Mouse (Mus musculus): ENCODE results near the gene Armh3. TPM values are rescaled to one million over a fixed set of nuclear protein-coding genes. Genes with fewer than 3 reads are reported as not detected.
A peak's percentile ranks its signal among the peaks of the same experiment; 100 is the strongest.

Armh3 gene
- total and polyA plus RNA-seq, 2 experiments from 2014 or later: 16.5 to 17.5 TPM

GRCm38 (mm10) chr19:45988238-45988637, 10.1 kb downstream of the Armh3 start:
- H3K9ac ChIP-seq (replicated peaks; ENCODE audit: low read length): no peak overlapping the region
- ATAC-seq: no peak
- no peaks in the 10 kb centered on the region for H3K4me1 ChIP-seq (ENCODE audit: insufficient read depth, low read length)
- no peaks in the 10 kb centered on the region for H3K27me3 ChIP-seq (ENCODE audit: insufficient read depth, low read length)
- DNase-seq (ENCODE audit: low spot score): no peak
- H3K4me2 ChIP-seq (ENCODE audit: low read depth, low read length): no peak overlapping the region
- H3K9me3 ChIP-seq (ENCODE audit: low read length): no peaks in the 10 kb centered on the region
- no peak overlapping the region for H3K4me3 ChIP-seq (ENCODE audit: low read length)
- TF ChIP-seq CTCF (IDR thresholded peaks at IDR 0.05; ENCODE audit: low read depth): no peak
- no peaks in the 10 kb centered on the region for H3K36me3 ChIP-seq (ENCODE audit: insufficient read depth, low read length)
- 98% methylated on average over 3 of the region's 3 CpGs for WGBS
- H3K27ac ChIP-seq: no peak overlapping the region

DNA sequence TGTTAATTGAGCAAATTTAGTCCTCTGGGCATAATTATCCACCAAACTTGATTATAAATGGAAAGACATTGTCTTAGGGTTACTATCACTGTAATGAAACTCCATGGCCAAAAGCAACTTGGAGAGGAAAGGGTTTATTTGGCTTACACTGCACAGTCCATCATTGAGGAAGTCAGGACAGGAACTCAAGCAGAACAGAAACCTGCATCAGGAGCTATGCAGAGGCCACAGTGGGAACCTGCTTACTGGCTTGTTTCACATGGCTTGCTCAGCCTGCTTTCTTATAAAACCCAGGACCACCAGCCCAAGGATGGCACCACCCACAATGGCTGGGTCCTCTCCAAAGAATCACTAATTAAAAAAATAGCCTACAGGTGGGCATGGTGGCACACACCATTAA, 13.9 kb downstream of the Armh3 start:
- no peaks in the 10 kb centered on the region for H3K36me3 ChIP-seq (ENCODE audit: insufficient read depth, low read length)

DNA sequence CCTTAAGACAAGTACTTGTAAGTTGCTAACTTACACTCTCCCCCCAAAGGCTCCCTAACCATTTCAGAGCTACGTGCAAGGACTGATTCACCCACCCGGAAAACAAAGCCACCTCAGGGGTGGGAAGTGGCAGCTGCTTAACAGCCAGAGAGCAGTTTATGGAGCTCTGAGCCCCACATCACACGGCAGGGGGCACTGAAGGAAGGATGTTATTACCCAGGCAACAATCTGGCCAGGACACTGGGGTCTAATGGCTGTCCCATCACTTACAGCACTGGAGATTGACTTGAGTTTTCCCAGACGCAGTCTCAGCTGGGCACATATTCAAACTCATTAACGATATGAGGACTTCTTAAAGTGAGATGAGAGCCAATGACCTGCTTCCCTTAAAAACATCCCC, 37.5 kb downstream of the Armh3 start:
- DNase-seq (ENCODE audit: low spot score): peak; percentile 49
- H3K9me3 ChIP-seq (ENCODE audit: low read length): no peaks in the 10 kb centered on the region
- no peak for ATAC-seq

More for the DNA sequence above, 13.9 kb downstream of the Armh3 start:
- H3K9ac ChIP-seq (replicated peaks; ENCODE audit: low read length): no peak overlapping the region
- no peak for TF ChIP-seq CTCF (IDR thresholded peaks at IDR 0.05; ENCODE audit: low read depth)
- H3K9me3 ChIP-seq (ENCODE audit: low read length): no peaks in the 10 kb centered on the region
- H3K27me3 ChIP-seq (ENCODE audit: insufficient read depth, low read length): no peaks in the 10 kb centered on the region
- no peak overlapping the region for H3K4me3 ChIP-seq (ENCODE audit: low read length)
- H3K4me1 ChIP-seq (ENCODE audit: insufficient read depth, low read length): no peaks in the 10 kb centered on the region
- no peak for DNase-seq (ENCODE audit: low spot score)
- no peak overlapping the region for H3K27ac ChIP-seq
- no peak for ATAC-seq
- H3K4me2 ChIP-seq (ENCODE audit: low read depth, low read length): no peak overlapping the region

GRCm38 (mm10) chr19:45956736-45957135, 41.6 kb downstream of the Armh3 start:
- 92% methylated on average over 7 of the region's 7 CpGs for WGBS

More for the DNA sequence above, 37.5 kb downstream of the Armh3 start:
- Histone ChIP-seq H3K27ac (no peak overlapping the region), H3K4me1 (ENCODE audit: insufficient read depth, low read length) (no peaks in the 10 kb centered on the region), H3K9ac (replicated peaks; ENCODE audit: low read length) (no peak overlapping the region), H3K4me3 (ENCODE audit: low read length) (no peak overlapping the region), H3K36me3 (ENCODE audit: insufficient read depth, low read length) (peaks cover 20% of the 10 kb centered on the region), H3K4me2 (ENCODE audit: low read depth, low read length) (no peak overlapping the region), H3K27me3 (ENCODE audit: insufficient read depth, low read length) (no peaks in the 10 kb centered on the region)
- 30% methylated on average over 5 of the region's 5 CpGs for WGBS
- TF ChIP-seq CTCF (IDR thresholded peaks at IDR 0.05; ENCODE audit: low read depth): no peak

GRCm38 (mm10) chr19:45953286-45953685, 45.0 kb downstream of the Armh3 start:
- peak; percentile 89 for TF ChIP-seq CTCF (IDR thresholded peaks at IDR 0.05; ENCODE audit: low read depth)
- peaks cover 17% of the 10 kb centered on the region; the same call in 1 of the 2 replicates for H3K36me3 ChIP-seq (ENCODE audit: insufficient read depth, low read length)
- ATAC-seq (peak; percentile 68; the same call in 1 of the 2 replicates), DNase-seq (ENCODE audit: low spot score) (peak; percentile 79)
- H3K4me3 ChIP-seq (ENCODE audit: low read length): no peak overlapping the region
- no peaks in the 10 kb centered on the region for H3K4me1 ChIP-seq (ENCODE audit: insufficient read depth, low read length)
- H3K27ac ChIP-seq: no peak overlapping the region
- no peak overlapping the region for H3K4me2 ChIP-seq (ENCODE audit: low read depth, low read length)
- H3K27me3 ChIP-seq (ENCODE audit: insufficient read depth, low read length): no peaks in the 10 kb centered on the region
- 3% methylated on average over 3 of the region's 3 CpGs for WGBS
- no peak overlapping the region for H3K9ac ChIP-seq (replicated peaks; ENCODE audit: low read length)
- no peaks in the 10 kb centered on the region for H3K9me3 ChIP-seq (ENCODE audit: low read length)

More at GRCm38 (mm10) chr19:45956736-45957135, 41.6 kb downstream of the Armh3 start:
- ATAC-seq: no peak
- Histone ChIP-seq H3K36me3 (ENCODE audit: insufficient read depth, low read length) (peaks cover 17% of the 10 kb centered on the region; the same call in 1 of the 2 replicates), H3K9me3 (ENCODE audit: low read length) (no peaks in the 10 kb centered on the region), H3K9ac (replicated peaks; ENCODE audit: low read length) (no peak overlapping the region), H3K4me2 (ENCODE audit: low read depth, low read length) (no peak overlapping the region), H3K27me3 (ENCODE audit: insufficient read depth, low read length) (no peaks in the 10 kb centered on the region), H3K4me3 (ENCODE audit: low read length) (no peak overlapping the region), H3K27ac (no peak overlapping the region), H3K4me1 (ENCODE audit: insufficient read depth, low read length) (no peaks in the 10 kb centered on the region)
- no peak for DNase-seq (ENCODE audit: low spot score)
- no peak for TF ChIP-seq CTCF (IDR thresholded peaks at IDR 0.05; ENCODE audit: low read depth)

DNA sequence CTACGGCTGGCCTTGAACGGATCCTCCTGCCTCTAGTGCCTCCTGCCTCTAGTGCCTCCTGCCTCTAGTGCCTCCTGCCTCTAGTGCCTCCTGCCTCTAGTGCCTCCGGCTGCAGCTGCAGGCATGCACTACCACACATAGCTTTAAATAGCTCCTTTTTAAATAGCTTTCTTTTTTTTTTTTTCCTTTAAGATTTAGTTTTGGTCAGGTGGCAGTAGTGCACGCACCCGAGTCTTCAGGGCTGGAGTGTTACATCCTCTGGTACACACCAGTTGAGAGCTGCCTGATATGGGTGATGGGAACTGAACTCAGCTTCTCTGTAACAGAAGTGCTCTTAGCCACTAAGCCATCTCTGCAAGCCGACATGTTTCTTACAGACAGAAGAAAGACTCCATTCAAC, 49.1 kb downstream of the Armh3 start:
- WGBS: 87% methylated on average over 6 of the region's 6 CpGs
- Histone ChIP-seq H3K9me3 (ENCODE audit: low read length) (no peaks in the 10 kb centered on the region), H3K36me3 (ENCODE audit: insufficient read depth, low read length) (peaks cover 9% of the 10 kb centered on the region; the same call in 1 of the 2 replicates), H3K4me2 (ENCODE audit: low read depth, low read length) (no peak overlapping the region), H3K4me3 (ENCODE audit: low read length) (no peak overlapping the region), H3K9ac (replicated peaks; ENCODE audit: low read length) (no peak overlapping the region), H3K27ac (no peak overlapping the region), H3K27me3 (ENCODE audit: insufficient read depth, low read length) (no peaks in the 10 kb centered on the region), H3K4me1 (ENCODE audit: insufficient read depth, low read length) (no peaks in the 10 kb centered on the region)
- DNase-seq (ENCODE audit: low spot score): no peak
- TF ChIP-seq CTCF (IDR thresholded peaks at IDR 0.05; ENCODE audit: low read depth): no peak
- ATAC-seq: no peak

GRCm38 (mm10) chr19:45947764-45948163, 50.5 kb downstream of the Armh3 start:
- no peak overlapping the region for H3K9ac ChIP-seq (replicated peaks; ENCODE audit: low read length)
- H3K27me3 ChIP-seq (ENCODE audit: insufficient read depth, low read length): no peaks in the 10 kb centered on the region
- H3K4me2 ChIP-seq (ENCODE audit: low read depth, low read length): no peak overlapping the region
- TF ChIP-seq CTCF (IDR thresholded peaks at IDR 0.05; ENCODE audit: low read depth): no peak
- DNase-seq (ENCODE audit: low spot score): no peak
- H3K4me1 ChIP-seq (ENCODE audit: insufficient read depth, low read length): no peaks in the 10 kb centered on the region
- H3K9me3 ChIP-seq (ENCODE audit: low read length): no peaks in the 10 kb centered on the region
- ATAC-seq: no peak
- 96% methylated on average over 2 of the region's 2 CpGs for WGBS
- no peak overlapping the region for H3K27ac ChIP-seq
- H3K4me3 ChIP-seq (ENCODE audit: low read length): no peak overlapping the region
- H3K36me3 ChIP-seq (ENCODE audit: insufficient read depth, low read length): peaks cover 9% of the 10 kb centered on the region; the same call in 1 of the 2 replicates

All from hindbrain, postnatal 0 days (tissue).